Mouse (Mus musculus) lung, postnatal 10 days (tissue): Measurements from ENCODE around the gene Glra1.
A peak's percentile ranks its signal among the peaks of the same experiment; 100 is the strongest.

Source experiments
- DNase-seq: peaks from one replicate; pipeline ENCODE4 v3.0.0; 2021

Glra1 gene

GRCm38 (mm10) chr11:55517666-55518065 is 90.3 kb downstream of the Glra1 start:
- DNase-seq = no peak

GRCm38 (mm10) chr11:55511374-55511773 is 96.6 kb downstream of the Glra1 start:
- DNase-seq = no peak

GRCm38 (mm10) chr11:55505485-55505884 is 102.5 kb downstream of the Glra1 start:
- no peak for DNase-seq

- no peak for DNase-seq
These were observed 105.1 kb downstream of the Glra1 start for GRCm38 (mm10) chr11:55502886-55503285.

GRCm38 (mm10) chr11:55501955-55502531 is 106.0 kb downstream of the Glra1 start:
- no peak for DNase-seq

GRCm38 (mm10) chr11:55497885-55498284 is 110.1 kb downstream of the Glra1 start:
- peak; percentile 53 for DNase-seq

GRCm38 (mm10) chr11:55496158-55496557 is 111.8 kb downstream of the Glra1 start:
- DNase-seq = no peak

GRCm38 (mm10) chr11:55485443-55485842 is 122.6 kb downstream of the Glra1 start:
- DNase-seq = no peak

- no peak for DNase-seq
These were observed 134.8 kb downstream of the Glra1 start for GRCm38 (mm10) chr11:55473219-55473618.

- no peak for DNase-seq
These were observed 136.5 kb downstream of the Glra1 start for GRCm38 (mm10) chr11:55471467-55471866.

- DNase-seq = no peak
These were observed 137.2 kb downstream of the Glra1 start for GRCm38 (mm10) chr11:55470761-55471160.

- DNase-seq = peak; percentile 34
These were observed 137.9 kb downstream of the Glra1 start for GRCm38 (mm10) chr11:55469923-55470691.

- DNase-seq = peak; percentile 100
These were observed 138.8 kb downstream of the Glra1 start, which contains the start of gene G3bp1 for GRCm38 (mm10) chr11:55469048-55469843. G3bp1 (plus strand) TSS chr11:55469685.

- no peak for DNase-seq
These were observed 139.4 kb downstream of the Glra1 start for GRCm38 (mm10) chr11:55468611-55469047.

- DNase-seq = peak; percentile 45
These were observed 140.0 kb downstream of the Glra1 start for GRCm38 (mm10) chr11:55468012-55468411.

GRCm38 (mm10) chr11:55465177-55465576 is 142.8 kb downstream of the Glra1 start:
- DNase-seq = no peak

GRCm38 (mm10) chr11:55464707-55465106 is 143.3 kb downstream of the Glra1 start:
- no peak for DNase-seq
